Mouse (Mus musculus): ENCODE data around the gene Rab6b. TPM values are rescaled to one million over a fixed set of nuclear protein-coding genes. Genes with fewer than 3 reads are reported as not detected.
"Not testable (repeated sequence)": the region's sequence is repeated elsewhere in the genome, so short reads cannot be mapped to it uniquely, and the experiment has no call there.

The Rab6b gene
- total RNA-seq, 2 experiments from 2014 or later, result 536 to 566 TPM

DNA sequence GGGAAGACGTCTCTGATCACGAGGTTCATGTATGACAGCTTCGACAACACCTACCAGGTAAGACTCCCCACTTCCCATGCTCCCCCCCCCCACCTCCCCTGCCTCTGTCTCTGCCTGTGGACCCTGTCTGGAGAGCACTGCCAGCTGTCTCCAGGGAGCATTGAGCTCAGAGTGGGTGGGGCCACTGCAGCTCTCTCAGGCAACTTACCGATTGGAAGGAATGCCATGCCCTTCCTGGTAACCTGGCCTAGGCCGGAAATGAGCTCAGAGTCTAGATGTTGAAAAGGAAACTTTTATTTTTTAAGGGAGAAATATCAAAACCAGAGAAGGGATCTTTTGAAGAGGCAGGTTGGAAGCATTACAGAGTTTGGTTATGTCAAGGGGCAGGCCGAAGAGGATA, 28.8 kb downstream of the Rab6b start:
- DNase-seq (ENCODE audit: low spot score in 2 of 2), result no peak

DNA sequence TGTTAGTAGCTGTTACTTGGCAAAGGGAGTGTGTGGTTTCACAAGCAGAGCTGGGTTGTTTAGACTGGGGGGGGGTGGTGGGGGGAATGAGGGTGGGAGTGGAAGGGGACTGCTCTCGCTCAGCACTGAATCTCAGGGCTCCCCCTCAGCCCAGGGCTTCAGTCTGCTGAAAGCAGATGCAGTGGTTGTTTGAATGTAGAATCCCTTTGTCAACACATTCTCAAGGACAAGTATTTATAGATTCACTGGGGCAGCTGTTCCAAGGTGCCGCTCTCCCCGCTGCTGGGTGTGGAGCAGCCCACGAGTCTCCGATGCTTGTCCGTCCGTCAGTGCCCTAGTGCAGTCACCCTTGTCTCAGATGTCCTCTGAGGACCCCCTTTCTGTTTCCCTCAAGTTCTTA, 29.7 kb downstream of the Rab6b start:
- no peak for DNase-seq (ENCODE audit: low spot score in 2 of 2)

DNA sequence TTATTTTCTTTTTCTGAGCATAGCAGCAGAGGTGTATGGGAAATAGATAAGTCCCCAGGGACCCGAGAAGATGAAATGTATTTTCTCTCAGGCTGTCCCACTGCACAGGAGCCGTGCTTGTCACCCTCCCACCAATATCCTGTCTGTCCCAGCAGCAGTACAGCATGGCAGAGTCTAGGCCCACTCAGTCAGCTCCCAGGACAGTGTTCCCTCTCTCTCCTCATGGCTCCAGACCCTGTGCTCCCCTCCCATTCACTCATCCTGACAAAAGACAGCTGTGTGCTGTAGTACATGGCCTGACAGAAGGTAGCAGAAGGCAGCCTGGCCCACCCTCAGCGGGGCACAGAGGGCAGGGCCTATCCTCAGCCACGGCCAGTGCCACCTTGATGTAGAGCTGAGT, 32.3 kb downstream of the Rab6b start:
- no peak for DNase-seq (ENCODE audit: low spot score in 2 of 2)

DNA sequence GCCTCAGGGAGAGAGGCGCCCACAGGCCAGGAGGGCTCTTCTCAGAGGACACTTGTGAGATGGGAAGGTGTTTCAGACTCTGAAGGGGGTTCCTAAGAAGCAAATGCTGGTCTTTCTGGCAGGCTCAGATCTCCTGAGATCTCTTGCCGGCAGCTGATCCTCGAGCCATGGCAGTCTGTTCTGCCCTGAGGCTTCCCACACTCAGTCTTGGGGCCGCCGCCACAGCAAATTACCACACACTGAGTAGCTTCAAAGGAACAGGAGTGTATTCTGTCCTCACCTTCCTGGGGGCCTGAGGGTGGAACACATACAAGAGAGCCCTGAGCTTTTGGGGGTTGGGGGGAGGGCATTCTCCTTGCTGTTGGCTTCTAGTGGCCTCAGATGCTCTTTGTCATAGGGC, 33.8 kb downstream of the Rab6b start:
- no peak for DNase-seq (ENCODE audit: low spot score in 2 of 2)

DNA sequence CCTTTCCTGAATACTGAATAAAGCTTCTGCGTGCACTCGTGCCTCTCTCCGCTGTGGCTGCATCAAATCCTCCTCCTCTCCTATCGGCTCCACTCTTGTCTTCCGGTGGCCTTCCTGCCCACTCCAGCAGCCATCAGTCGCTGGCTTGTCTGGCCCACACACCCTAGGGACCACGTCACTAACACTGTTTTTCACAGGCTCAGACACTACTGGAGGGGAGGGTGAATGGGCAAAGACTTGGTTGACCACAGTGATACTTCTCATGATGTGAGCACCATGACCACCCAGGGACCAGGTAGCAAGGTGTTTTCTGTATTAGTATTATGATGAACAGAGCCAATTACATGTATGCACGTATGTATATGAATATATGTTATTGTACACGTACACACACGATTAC, 34.7 kb downstream of the Rab6b start:
- no peak for DNase-seq (ENCODE audit: low spot score in 2 of 2)

DNA sequence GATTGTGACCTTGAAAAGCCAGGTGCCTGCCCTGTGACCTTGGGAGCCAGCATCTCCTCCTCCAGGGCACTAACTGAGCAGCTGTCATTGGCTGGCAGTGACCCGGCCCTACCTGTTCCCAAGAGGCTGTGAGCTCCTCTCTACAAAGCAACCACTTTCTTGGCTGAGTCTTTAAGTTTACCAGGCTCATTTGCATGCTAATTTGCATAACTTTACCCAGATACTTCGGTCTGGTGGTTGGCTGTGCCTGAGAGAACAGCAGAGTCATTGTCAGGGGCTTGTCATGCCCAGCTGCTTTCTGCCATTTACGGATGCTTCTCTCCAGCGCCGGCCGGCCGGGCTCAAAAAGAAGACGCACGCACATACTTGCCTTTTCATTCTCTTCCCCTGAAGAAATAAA, 35.1 kb downstream of the Rab6b start:
- peak in 1 of 2 experiments; percentile 49 for DNase-seq (ENCODE audit: low spot score in 2 of 2)

DNA sequence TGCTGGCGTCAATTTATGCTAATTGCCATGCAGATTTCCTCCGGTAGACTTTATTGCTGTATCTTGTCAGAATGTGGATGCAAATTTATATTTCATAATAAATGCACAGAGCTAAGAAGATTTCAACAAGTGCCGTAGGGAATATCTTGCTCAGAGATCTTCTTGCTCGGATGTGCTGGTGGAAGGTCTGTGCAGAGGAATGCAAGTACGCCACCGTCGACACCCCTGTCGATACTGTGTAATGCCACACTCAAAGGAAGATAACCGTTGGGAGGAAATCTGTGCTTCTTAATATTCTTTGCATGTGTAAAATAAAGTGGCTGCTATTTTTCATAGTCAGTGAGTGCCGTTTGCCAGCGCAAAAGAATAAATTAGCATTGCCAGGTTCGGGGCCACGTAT, 35.5 kb downstream of the Rab6b start:
- DNase-seq (ENCODE audit: low spot score in 2 of 2), result no peak

DNA sequence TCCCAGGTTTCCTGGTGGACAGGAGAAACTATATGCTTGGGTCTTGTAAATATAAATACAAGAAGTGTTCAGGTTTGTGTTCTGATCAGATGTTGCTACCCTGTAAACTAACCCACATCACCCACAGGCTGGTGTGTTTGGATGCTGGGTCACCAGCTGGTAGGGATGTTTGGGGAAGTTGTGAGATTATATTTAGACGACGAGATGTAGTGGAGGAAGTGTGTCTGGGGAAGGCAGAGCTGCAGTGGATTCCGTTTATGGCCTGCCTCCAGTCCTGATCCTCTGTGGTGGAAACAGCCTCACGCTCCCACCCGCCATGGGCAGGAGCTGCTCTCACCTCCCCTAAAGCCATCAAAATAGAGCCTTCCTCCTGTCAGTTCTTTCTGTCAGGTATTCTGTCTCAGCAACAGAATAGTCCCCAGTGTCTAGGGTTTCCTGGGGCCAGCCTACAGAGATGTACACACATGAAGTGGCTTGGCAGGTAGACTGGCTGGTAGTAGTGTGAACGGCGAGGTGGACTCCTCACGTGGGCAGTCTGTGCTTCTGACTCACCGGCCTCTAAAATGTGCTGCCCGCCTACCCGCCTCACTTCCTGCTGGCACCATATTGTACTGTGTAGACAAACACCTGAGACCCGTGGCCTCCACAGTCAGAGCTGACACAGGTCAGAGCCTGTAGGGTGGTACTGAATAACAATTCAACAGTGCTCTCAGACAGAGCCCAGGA, 37.6 kb downstream of the Rab6b start:
- DNase-seq (ENCODE audit: low spot score in 2 of 2), result no peak

DNA sequence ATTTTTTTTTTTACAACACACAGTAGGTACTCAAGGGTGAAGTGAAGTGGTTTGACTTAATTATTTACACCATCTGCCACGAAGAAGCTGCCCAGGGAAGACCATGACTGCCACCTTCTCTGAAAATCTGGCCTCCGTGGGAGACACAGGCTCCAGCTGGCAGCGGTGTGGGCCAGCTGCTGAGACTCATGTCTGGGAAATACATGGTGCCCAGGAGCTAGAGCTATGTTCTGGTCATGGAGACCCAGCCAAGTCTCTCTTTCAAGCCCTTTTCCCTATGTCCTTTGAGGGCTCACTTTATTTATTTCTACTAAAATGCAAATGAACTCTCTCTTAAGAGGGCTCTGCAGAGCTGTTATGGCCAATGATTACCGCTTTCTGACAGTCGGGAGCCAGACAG, 41.7 kb downstream of the Rab6b start:
- DNase-seq (ENCODE audit: low spot score in 2 of 2), result peak in 1 of 2 experiments; percentile 36

DNA sequence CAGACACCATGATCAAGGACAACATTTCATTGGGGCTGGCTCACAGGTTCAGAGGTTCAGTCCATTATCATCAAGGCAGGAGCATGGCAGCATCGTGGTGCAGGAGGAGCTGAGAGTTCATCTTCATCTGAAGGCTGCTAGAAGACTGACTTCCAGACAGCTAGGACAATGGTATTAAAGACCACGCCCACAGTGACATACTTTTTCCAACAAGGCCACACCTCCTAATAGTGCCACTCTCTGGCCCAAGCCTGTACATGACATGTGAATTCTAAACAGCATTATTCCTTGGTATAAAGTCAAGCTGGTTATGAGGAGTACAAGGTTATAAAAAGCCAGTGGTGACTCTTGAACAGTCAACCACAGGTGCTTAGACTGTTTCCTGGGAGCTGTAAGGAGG, 43.0 kb downstream of the Rab6b start:
- no peak for DNase-seq (ENCODE audit: low spot score in 2 of 2)

DNA sequence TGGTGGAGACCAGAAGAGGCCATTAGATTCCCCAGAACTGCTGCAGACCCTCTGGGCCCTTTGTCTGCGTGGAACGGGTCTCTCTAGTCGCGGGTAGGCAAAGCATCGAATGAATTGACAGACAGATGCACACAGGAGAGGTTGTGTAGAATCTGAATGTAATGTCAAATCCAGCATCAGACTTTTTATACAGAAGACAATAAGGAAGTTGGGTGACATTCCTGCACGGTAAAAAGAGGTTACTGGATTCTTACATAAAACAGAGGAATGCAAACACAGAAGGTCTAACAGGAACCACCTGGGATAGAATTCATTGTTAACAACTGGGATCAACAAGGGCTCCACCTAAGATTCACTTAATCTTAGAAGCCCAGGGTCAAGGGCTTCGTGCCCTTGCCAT, 43.6 kb downstream of the Rab6b start:
- not testable (repeated sequence) for DNase-seq (ENCODE audit: low spot score in 2 of 2)

DNA sequence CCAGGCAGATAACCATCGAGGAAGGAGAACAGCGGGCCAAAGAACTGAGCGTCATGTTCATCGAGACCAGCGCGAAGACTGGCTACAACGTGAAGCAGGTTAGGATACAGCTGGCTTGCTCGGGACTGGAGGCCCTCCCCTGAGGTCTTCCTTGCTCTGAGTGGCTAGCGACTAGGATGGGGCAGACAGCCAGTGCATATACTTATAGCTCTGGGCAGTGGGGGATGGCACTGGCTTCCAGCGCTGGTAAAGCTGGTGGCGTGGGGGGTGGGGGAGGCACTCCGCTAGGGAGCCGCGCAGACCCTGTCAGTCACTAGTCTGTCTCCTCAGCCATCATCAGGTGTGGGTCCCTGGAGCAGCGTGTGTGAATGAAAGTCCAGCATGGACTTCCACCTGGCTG, 52.2 kb downstream of the Rab6b start:
- DNase-seq (ENCODE audit: low spot score in 2 of 2), result no peak

DNA sequence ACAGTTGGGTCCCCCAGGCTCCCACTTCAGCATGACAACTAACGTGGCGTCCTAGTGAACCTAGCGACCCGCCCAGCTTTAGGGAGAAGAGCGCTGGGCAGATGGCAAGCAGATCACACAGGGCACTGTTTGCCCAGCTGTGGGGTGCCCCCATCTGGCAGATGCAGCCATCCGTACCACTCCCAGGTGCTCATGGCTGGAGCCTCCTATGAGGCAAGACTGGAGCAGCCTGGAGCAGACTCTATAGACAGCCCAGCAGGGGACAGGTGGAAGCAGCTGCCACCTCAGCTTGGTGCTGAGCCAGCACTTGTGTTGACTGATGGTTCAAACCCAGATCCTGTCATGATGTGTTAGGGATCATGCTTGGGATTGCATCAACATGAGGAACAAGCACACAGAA, 56.5 kb downstream of the Rab6b start:
- no peak for DNase-seq (ENCODE audit: low spot score in 2 of 2)

DNA sequence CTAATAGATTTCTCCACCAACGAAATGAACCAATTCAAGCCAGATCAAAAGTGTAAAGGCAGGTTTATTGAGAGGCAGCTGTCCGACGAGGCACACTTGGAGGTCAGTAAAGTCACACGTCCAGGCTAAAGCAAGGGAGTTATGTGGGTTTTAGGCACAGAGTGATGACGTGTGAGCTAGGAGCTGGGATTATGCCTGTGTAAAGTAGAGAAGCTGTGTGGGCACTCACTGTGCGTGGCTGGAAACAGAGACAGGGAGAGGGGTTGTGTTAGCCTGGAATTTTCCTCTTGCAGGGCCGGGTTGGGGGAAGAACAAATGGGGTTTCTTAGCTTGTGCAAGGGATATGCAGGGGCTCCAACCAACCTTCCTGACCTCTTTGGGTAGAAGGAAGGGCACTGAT, 57.2 kb downstream of the Rab6b start:
- DNase-seq (ENCODE audit: low spot score in 2 of 2), result no peak

DNA sequence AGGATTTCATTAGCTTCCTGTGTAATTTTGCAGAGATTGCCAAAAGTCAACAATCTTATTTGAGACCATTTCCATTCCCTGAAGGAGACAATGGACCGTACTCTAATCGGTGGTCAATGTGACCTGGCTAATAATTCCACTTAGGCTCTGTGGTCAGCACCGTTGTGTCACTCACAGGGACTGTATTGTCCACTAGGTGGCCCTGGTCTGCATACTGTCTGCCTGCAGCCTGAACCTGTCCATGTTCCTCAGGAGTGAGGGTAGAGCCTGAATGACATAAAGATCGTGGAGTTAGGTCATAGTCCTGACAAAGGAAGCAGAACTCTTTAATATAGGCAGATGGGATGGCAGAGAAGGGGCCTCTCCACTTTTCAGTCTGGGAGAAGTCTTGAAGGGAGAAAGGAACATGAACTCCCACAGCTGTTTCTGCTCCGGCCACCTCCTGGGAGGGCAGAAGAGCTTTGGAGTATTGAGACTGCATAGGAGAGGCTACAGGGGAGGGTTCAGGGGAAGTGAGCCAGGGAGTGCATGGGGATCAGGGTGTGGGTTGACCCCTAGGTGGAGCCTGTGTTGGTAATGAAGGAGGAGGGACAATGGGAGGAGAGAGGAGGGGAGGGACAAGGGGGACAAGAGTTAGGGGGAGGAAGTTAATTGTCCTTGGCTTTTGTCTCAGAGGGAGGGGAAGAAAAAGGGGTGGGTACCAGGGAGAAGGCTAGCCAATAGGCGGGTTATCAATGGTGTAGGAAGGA, 63.4 kb downstream of the Rab6b start:
- no peak for DNase-seq (ENCODE audit: low spot score in 2 of 2)

DNA sequence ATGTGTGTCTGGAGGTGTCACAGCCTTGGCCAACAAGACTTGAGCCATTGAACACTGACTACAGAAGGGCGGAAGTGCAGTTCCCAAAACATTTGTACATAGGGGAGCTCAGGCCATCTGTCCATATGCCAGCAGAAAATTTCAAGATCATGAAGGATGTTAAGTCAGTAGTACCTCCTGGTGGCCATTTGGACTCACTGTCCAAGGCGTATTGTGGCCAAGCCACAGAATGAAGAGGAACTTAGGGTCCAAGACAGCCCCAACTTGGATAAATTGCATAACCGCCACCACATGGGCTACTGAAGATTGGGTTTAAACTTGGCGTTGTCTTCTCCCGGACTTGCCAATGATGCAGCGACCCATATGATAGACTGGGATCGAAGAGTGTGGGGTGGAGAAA, 64.1 kb downstream of the Rab6b start:
- DNase-seq (ENCODE audit: low spot score in 2 of 2), result no peak

DNA sequence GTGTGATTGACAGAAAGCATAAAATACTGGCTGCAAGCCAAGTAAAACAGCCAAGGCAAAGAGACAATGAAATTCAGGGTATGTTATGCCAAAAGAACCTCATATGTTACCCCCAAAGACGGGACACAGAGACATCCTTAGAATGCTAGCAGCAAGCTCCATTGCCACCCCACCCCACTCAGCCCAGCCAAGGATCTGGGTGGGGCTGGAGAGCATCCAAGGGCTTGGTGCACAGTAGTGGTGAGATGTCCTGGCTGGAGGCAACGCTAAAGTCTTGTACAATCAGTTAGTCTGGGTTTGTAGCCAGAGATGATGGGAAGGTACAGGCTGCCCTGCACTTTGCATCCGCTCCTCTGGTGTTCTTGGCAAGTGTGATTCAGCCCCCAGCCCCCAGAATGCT, 68.7 kb downstream of the Rab6b start:
- peak in 1 of 2 experiments; percentile 46 for DNase-seq (ENCODE audit: low spot score in 2 of 2)

DNA sequence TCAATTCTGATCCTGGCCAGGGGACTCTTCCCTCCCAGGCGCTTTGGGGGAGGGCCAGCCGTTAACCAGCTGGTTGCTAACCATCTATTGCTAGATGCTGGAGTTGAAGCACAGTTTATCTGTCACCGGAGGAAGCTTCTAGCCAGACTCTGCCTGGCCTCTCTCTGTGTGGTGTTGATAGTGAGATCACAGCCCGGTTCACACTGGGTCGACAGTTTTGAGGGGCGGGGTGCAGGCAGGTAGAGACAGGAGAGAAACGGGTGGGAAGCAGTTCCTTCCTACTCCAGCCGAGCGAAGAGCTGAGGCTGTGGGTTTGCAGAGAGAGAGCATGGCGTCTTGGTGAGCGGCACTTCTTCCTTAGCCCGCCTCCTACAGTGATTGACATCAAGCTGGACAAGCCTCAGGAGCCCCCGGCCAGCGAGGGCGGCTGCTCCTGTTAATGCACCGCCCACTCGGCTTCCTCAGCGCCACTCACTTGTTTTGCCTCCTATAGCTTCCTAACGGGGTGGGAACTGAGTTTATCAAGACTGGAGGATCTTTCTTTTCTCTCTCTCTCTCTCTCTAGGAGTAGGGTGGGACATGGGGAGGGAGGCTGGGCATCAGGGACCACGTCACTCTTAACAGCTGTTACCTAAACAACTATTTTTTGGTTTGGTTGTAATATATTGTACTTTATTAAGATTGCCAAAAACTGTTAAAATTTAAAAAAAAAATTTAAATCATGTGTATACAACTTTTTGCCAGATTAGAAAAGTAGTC, 69.4 kb downstream of the Rab6b start:
- peak; percentile 57 to 62 for DNase-seq (ENCODE audit: low spot score in 2 of 2)

DNA sequence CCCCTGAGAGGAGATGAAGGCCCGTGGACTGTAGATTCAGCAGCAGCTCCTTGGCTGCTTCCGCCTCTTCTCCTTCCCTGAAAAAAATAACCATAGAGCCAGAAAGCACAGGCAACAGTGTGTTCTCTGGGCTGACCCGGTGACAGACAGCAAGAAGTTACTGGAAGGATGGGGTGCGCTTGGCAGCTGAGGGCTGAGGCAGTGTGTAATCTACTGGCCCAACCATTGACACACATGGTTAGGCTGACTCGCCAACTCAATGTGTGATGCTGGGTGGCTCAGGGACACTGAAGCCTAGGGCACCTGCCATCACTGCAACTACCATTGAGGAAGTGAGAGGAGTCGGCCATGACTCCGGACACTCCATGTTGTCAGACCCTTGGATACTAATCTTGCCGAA, 70.3 kb downstream of the Rab6b start:
- no peak for DNase-seq (ENCODE audit: low spot score in 2 of 2)

DNA sequence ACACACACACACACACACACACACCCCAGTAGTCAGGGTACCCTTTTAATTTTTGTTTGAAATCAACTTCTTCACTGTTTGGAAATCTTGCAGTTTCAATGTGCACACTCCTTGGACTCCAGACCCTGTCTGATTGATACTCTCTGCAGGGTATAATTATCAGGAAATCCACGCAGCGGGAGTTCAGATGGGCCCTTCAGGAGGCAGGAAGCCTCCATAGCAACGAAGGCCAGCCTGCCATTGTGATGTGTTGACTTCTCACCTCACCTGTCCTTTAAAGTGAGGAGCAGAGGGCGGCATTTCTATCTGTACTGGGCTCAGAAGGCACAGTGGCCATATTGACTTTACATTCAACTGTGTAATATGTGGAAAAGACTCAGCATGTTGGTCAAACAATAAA, 73.3 kb downstream of the Rab6b start:
- no peak for DNase-seq (ENCODE audit: low spot score in 2 of 2)

DNA sequence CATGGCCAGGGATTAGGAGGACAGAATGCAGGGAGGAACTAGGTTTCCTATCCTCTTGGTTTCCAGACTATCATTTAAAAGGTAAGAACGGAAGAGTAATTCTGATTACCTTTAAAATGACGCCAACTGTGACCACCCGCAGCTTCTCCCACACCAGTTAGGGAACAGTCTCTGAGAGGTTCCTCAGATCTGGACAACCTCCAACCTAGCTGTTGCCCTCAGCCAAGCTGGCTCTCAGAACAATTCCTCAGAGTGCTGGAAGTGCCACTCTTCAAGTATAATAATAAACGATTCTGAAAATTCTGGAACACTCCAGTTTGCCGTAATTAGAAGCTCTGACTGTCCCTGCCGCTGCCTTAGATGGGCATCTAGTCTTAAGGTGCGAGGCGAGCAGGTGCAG, 74.4 kb downstream of the Rab6b start:
- DNase-seq (ENCODE audit: low spot score in 2 of 2), result no peak

DNA sequence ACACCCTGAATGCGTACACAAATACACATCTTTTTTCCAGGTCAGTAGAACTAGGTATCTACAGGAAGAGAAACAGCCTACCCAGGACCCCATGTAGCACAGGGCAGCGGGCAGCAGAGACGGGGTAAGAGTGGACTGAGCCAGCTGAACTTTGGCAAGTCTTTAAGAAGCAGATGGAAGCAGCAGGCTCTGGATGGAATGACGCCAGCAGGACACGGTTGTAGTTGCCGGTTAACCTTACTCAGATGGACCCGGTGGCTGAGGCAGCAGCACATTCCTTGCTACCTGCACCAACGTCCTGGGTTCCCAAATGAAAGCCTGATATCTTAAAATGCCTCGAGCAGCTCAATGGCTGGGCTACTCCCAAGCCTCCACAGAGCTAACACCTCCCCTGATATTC, 75.2 kb downstream of the Rab6b start:
- no peak for DNase-seq (ENCODE audit: low spot score in 2 of 2)

Measured in layer of hippocampus, postnatal 10 days (tissue).